Mouse (Mus musculus): ENCODE measurements at regions not wholly inside any gene's neighbourhood (a gene's known extent, or its start where the extent isn't known, plus 50 kb on each side); places are given as distances from the start of the nearest gene placed in this dataset.

GRCm38 (mm10) chr9:74650036-74650435 lies 211.7 kb upstream of the Onecut1 start:
- DNase-seq (ENCODE audit: low spot score), result peak; percentile 6

DNA sequence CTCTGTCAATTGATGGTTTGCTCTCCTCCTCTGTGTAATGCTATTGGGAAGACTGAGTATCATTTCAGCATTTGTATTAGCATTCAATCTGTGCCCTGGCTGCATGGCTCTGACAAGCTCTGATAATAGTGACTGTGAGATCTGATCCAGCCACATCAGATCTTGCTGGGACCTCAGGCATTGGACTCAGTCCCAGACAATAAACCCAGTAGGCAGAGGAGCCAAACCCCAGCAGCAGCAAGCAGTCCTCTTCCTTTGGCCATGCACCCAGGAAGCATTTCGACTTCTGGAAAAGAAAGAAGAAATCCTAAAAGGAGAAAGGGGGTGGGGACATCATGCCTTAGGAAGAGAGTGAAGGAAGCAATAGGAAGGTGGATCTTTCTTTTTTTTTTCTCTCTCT lies 205.8 kb upstream of the Onecut1 start:
- no peak for DNase-seq (ENCODE audit: low spot score)

DNA sequence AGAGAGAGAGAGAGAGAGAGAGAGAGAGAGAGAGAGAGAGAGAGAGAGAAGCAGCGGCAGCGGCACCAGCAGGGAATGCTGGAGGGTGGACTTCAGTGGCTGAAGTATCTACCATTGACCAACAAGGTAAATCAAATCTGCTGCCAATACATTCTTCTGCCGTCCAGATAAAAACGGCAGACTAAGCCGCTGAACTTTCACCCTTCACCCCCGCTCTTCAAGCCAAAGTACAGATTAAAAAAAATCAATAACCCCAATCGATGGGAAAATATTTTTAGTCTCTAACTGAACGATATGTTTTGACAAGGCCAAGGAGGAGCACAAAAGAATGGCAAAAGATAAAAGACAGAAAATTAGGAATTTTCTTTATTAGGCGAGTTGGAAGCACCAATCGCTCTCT lies 205.3 kb upstream of the Onecut1 start:
- DNase-seq (ENCODE audit: low spot score), result no peak

DNA sequence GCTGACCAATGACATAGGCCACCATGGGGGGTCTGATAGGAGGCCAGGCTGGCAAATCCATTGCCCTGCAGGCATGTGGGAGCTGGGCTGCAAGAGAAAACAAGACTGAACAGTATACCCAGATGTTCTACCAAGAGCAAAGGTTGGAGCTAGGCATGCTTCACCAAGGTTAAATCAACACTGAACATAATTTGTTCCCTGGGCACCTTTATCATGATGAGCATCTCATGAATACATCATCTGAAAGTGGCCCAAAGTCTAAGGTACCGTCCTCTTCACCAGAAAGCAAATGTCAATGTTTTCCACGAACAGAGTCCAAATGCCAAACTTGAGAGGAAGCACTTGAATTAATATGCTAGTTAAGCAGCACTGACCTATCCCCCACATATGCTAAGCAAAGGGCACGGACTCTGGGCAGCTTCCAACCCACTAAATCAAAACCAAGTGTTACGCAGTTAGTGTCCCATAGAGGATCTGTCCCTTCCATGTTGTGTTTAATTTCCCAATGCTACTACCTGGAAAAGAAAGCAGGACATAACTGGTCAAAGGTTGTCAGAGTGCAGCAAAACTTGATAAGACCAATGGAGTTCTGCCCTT lies 190.3 kb upstream of the Onecut1 start:
- no peak for DNase-seq (ENCODE audit: low spot score)

- DNase-seq (ENCODE audit: low spot score), result no peak
These were observed 189.5 kb upstream of the Onecut1 start for GRCm38 (mm10) chr9:74672261-74672660.

GRCm38 (mm10) chr9:74698229-74698628 lies 163.5 kb upstream of the Onecut1 start:
- DNase-seq (ENCODE audit: low spot score), result no peak

DNA sequence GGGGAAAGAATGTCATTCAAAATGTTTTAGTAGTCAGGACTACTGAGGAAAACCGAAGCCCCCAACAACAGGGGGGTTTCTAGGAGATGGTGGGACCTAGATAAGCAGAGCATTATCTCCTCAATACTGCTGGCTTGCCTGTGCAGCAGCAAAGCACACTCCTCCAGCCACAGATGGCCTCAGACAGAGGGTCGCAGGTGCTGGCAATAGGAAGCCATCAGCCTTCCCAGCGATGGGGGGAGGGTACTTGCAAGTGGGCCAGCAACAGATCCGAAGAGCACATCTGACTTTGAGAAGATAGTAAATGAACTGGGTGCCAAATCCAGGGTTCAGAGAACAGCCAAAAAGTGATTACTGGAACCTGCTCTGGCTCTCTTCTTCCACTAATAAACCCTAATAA lies 156.0 kb upstream of the Onecut1 start:
- DNase-seq (ENCODE audit: low spot score), result no peak

DNA sequence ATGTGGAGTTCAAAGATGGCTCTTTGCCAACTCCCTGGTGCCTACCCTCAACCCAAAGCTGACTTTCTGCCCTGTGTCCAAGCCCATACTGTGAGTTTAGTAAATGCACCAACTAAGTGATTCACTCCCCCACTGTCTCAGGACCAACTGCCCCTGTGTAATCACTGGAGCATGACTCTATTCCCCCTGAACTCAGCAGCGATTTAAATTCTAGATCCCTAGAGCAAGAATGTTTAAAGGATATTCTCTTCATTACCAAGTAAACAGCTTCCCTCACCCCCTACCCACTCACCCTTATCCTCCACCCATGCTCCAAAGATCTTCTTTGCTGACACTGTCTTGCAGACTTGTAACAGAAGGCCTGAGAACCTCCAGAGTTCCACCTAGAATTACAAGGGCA lies 154.1 kb upstream of the Onecut1 start:
- DNase-seq (ENCODE audit: low spot score), result no peak

GRCm38 (mm10) chr9:74711698-74712097 lies 150.0 kb upstream of the Onecut1 start:
- no peak for DNase-seq (ENCODE audit: low spot score)

DNA sequence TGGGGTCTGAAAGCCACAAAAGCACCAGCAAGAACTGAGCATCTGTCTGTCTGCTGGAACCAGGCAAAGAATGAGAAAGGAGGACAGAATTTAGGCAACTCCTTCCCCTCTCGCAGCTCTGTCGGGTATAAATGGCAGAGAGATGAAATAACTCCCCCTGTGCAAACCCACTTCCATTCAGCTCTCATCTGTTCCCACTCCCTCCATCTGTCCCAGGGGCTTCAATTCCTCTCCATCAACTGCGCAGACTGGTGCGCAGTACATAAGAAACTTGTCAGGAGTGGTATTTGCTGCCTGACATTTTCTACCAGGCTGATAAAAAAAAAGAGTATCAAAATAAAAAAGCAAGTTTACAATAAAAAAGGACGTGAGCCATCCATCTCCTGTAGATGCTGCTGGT lies 129.3 kb upstream of the Onecut1 start:
- DNase-seq (ENCODE audit: low spot score), result no peak

DNA sequence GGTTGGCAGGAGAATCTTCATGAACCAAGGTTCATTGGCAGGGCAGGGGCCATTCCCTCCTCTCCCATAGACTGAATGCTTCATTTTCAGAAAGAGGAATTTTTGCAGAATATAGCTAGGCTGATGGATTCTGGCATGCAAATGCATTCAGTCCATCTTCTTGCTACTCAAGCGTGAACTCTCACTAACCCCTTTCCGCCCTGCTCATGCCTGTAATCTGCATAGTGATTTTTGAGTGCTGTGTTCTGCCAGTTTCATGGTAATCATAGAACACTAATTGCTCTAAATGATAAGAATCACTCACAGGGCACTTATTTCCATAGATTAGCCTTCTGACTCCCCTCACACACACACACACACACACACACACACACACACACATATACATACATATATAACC lies 119.8 kb upstream of the Onecut1 start:
- DNase-seq (ENCODE audit: low spot score), result no peak

- no peak for DNase-seq (ENCODE audit: low spot score)
These were observed 113.8 kb upstream of the Onecut1 start for GRCm38 (mm10) chr9:74747886-74748285.

DNA sequence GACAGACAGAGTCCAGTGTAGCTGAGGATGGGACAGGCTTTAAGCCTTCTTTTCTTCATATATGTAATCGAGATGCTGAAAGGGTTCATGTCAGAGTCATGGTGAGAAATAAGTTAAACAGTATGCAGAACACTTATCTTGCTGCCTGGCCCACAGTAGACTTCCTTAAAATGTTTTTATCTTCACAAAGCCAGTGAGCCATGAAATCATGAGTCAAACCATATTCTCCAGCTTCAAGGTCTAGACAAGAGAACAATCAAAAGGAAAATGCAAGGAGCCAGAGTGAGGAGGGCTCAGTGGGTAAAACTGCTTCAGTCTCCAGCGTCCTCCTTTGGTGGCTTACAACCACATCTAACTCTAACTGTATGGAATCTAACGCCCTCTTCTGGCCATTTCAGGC lies 103.7 kb upstream of the Onecut1 start:
- no peak for DNase-seq (ENCODE audit: low spot score)

- no peak for DNase-seq (ENCODE audit: low spot score)
These were observed 102.8 kb upstream of the Onecut1 start for GRCm38 (mm10) chr9:74758876-74759275.

DNA sequence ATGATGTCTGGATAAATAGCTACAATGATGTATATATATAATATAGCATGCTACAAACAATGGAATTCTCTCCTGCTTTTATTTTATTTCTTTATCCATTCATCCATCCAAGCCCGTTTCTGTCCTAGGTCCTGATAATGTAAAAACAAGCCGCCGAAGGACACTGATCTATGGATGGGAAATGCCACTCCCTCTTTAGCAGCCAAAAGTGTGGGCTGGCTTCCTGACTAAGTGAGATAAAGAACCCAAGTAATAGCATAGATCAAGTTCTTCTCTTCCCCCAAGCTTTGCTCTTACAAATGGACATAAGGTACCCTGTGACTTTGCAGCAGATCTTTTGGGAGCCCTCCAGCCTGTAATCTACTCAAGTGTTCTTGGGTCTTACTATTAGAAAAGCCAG lies 81.3 kb upstream of the Onecut1 start:
- DNase-seq (ENCODE audit: low spot score), result no peak

DNA sequence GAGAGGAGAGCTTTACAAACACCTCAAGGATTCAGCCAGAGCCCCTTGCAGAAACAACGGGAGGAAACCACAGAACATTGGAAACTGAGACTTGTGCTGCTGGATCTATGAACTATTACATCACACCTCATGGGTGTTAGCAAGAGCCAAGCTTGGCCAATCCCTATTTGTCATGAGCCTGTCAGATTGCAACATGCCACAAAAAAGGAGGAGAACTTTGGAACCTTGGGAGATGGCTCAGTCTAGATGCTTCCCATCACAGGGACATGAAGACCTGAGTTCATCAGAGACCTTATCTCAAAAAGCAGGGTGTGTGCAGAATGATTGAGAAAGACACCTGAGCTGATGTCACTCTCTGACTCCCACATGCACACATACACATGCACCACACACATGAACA lies 68.3 kb upstream of the Onecut1 start:
- no peak for DNase-seq (ENCODE audit: low spot score)

DNA sequence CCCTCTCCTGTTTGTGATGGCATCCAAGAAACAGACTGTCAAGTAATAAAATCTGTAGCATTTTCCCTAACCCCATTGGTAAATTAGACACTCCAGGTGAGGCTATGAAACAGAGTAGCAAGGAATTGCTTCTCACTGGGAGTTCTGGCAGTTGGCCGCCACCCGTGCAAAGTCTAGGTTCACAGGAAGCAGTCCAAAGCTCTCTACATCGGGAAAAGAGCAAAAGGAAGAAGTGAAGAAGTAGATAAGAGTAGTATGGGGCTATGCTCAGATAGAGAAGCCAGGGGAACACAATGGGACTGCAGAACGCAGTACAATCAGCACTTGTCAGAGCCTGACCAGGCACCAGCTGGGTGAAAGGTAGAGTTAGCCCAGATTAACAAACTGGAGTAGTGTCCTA lies 65.7 kb upstream of the Onecut1 start:
- no peak for DNase-seq (ENCODE audit: low spot score)

GRCm38 (mm10) chr9:74797272-74797844 lies 64.4 kb upstream of the Onecut1 start:
- DNase-seq (ENCODE audit: low spot score), result no peak

GRCm38 (mm10) chr9:74801091-74801490 lies 60.6 kb upstream of the Onecut1 start:
- DNase-seq (ENCODE audit: low spot score), result no peak

DNA sequence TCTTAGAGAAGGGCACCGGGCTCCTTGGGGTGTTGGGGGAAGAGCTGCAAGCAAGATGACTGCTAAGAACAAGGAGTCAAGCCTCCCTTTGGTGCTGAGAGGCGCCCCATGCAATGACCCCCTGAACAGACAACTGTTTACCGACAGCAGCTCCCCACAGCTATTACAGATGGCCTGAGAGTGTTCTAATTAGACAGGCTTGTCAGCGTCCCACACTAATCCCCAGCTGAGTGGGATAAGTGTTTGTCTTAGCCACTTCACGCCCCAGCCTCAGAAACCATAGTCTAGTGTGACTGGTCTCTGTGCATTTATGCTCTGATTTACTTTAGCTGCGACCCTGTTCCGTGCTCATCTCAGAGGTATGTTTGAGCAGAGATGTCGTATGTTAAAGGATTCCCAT lies 50.3 kb upstream of the Onecut1 start:
- peak; percentile 18 for DNase-seq (ENCODE audit: low spot score)

Data from embryo, embryonic 10 days (tissue).